Mouse (Mus musculus): ENCODE measurements at regions not wholly inside any gene's neighbourhood (a gene's known extent, or its start where the extent isn't known, plus 50 kb on each side); places are given as distances from the start of the nearest gene placed in this dataset.

DNA sequence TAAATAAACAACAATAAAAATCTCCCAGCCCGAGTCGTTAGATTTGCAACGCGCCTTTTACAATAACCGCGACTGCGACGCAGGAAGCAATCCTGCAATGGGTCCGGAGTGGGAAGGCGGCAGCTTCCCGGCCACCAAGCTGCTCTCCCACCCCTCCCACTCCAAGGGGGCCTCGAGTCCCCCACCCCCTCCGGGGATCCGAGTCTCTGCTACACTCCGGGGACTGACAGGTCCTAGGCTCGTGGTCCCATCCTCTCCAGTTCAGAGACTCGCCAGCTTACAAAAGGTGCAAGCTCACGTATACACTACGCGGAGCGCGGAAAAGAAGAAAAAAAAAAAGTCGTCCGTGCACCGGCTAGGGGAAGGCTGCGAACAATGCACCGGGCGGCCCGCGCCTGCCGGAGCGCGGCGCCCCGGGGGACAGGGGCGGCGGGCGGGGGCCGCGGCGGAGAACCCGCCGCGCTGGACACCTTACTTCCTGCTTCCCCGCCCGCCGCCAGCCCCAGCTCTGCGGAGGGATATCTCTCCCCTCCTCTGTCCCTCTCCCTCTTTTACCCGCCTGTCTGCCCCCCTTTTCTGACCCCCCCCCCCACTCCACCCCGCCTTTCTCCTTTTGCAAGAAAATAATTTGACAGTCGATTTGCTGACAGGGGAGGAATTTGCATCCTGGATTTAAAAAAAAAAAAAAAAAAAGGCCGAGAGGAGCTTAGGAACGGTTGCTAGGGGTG is 130.0 kb upstream of the Ubr2 start:
- TF ChIP-seq CTCF (IDR thresholded peaks at IDR 0.05; ENCODE audit: low read depth, low read length) = no peak
- no peak for TF ChIP-seq POLR2A (IDR thresholded peaks at IDR 0.05; ENCODE audit: insufficient read depth, low read length)
